Mouse (Mus musculus) liver, embryonic 11.5 days (tissue): ENCODE measurements around the gene Hccs. TPM values are rescaled to one million over a fixed set of nuclear protein-coding genes. Genes with fewer than 3 reads are reported as not detected.
"Not testable (repeated sequence)": the region's sequence is repeated elsewhere in the genome, so short reads cannot be mapped to it uniquely, and the experiment has no call there.

Experiments
- ATAC-seq: fragments of 200-750 bp; cut with Nextera tagmentation; replicated peaks from 2 replicates; pipeline ENCODE4 v1.8.0; 2017; ENCODE audit warnings: moderate number of reproducible peaks, mild to moderate bottlenecking, moderate TSS enrichment, moderate library complexity; ENCODE audit not compliant: low FRiP score
- DNase-seq: peaks from one replicate; pipeline ENCODE4 v3.0.0-alpha.2; 2017; ENCODE audit warnings: low spot score
- H3K27ac ChIP-seq: fragments of 300-500 bp; sonication (generic); 2 replicates; pipeline ENCODE4 v1.5.1; 2014; ENCODE audit warnings: mild to moderate bottlenecking, low read depth, low read length, control low read depth
- H3K27me3 ChIP-seq: fragments of 300-500 bp; sonication (generic); replicated peaks from 2 replicates; pipeline ENCODE4 v1.6.1; 2014; ENCODE audit warnings: low read length, mixed read lengths; ENCODE audit not compliant: control insufficient read depth, insufficient read depth
- H3K36me3 ChIP-seq: fragments of 300-500 bp; sonication (generic); 2 replicates; pipeline ENCODE4 v1.6.1; 2014; ENCODE audit warnings: mild to moderate bottlenecking, low read length, moderate library complexity, mixed read lengths; ENCODE audit not compliant: control insufficient read depth, insufficient read depth
- H3K4me1 ChIP-seq: fragments of 300-500 bp; sonication (generic); replicated peaks from 2 replicates; pipeline ENCODE4 v1.6.1; 2014; ENCODE audit warnings: low read length, mixed read lengths; ENCODE audit not compliant: control insufficient read depth, insufficient read depth
- H3K4me2 ChIP-seq: fragments of 300-500 bp; sonication (generic); 2 replicates; pipeline ENCODE4 v1.6.1; 2014; ENCODE audit warnings: mild to moderate bottlenecking, control low read depth, moderate library complexity
- H3K4me3 ChIP-seq: fragments of 300-500 bp; sonication (generic); 2 replicates; pipeline ENCODE4 v1.5.1; 2014; ENCODE audit warnings: low read depth, low read length, control low read depth
- H3K9ac ChIP-seq: fragments of 300-500 bp; sonication (generic); 2 replicates; pipeline ENCODE4 v1.6.1; 2014; ENCODE audit warnings: low read depth, low read length, control low read depth
- H3K9me3 ChIP-seq: fragments of 300-500 bp; sonication (generic); 2 replicates; pipeline ENCODE4 v1.6.1; 2016; ENCODE audit warnings: low read length, inconsistent platforms, mixed read lengths; ENCODE audit not compliant: control insufficient read depth
- WGBS: fragments of 180-500 bp; shearing (Covaris S2); extraction: QIAGEN DNeasy Blood & Tissue Kit; methylation state at CpG from one replicate; pipeline ENCODE4 v1.1.7; 2014; 5-methylcytosine and 5-hydroxymethylcytosine counted together
- polyA plus RNA-seq: library from polyadenylated mRNA; unstranded; fragments of >200 nt; fragmentation: Nextera tagmentation; extraction: Ambion mirVana; gene quantifications from 2 replicates; pipeline ENCODE4 v1.2.1, GENCODE M21; 2014

The Hccs gene
- polyA plus RNA-seq: 33.5 and 35.7 TPM in 2 replicates

DNA sequence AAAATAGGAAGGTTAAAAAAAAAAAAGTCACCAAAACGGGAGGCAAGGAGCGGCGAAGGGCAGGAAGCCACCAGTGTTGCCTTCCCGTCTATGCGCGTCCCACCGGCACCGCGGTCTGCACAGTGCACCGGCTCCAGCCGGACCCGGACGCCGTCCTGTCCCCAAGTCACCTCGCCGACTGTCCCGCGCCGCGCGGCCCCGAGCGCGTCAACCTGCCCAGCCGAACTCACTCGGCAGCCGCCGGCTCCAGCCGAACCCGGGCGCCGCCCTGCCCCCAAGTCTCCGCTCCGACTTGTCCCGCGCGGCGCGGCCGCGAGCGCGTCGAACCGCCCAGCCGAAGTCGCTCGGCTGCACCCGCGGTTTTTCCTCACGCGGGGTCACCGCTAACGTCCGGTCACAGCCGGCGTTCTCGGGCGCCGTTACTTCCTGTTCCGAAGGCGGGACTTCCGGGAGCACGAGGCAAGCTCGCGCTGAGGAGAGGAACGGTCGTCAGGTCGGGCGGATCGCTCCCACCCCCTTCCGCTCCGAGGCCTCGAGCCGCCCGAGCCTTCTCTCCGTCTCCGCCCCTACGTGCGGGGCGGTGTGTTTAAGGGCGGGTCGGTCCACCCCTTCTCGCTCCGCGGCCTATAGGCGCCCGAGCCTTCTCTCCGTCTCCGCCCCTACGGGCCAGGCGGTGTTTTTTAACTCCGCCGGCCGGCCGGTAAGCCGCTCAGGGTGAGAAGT lies at the start of gene Hccs:
Gene Hccs, minus strand, starts transcription at position 428 of the 723 bp plus-strand sequence.
- peak; percentile 100 for ATAC-seq
- no peaks in the 10 kb centered on the region for H3K9me3 ChIP-seq
- peak; percentile 80 for DNase-seq
- peak within 1 kb of the TSS; percentile 76 for H3K9ac ChIP-seq
- H3K36me3 ChIP-seq: no peaks in the 10 kb centered on the region
- H3K27me3 ChIP-seq: no peaks in the 10 kb centered on the region
- WGBS: 18% methylated on average over 97 of the region's 97 CpGs
- H3K4me2 ChIP-seq: peak within 1 kb of the TSS; percentile 67
- H3K4me1 ChIP-seq: no peaks in the 10 kb centered on the region
- H3K4me3 ChIP-seq: peak within 1 kb of the TSS; percentile 65
- peak within 1 kb of the TSS; percentile 79 for H3K27ac ChIP-seq

- H3K27ac ChIP-seq: no peak overlapping the region
- no peak overlapping the region for H3K4me2 ChIP-seq
- H3K27me3 ChIP-seq: 0 out of 2 replicates have a peak, but pooled peaks cover 2% of the 10 kb centered on the region
- 73% methylated on average over 4 of the region's 4 CpGs for WGBS
- H3K36me3 ChIP-seq: no peaks in the 10 kb centered on the region
- H3K4me3 ChIP-seq: no peak overlapping the region
- no peak overlapping the region for H3K9ac ChIP-seq
- H3K9me3 ChIP-seq: no peaks in the 10 kb centered on the region
- no peaks in the 10 kb centered on the region for H3K4me1 ChIP-seq
- DNase-seq: no peak
- ATAC-seq: no peak
Measured at GRCm38 (mm10) chrX:169357146-169357772, 37.1 kb upstream of the Hccs start.

DNA sequence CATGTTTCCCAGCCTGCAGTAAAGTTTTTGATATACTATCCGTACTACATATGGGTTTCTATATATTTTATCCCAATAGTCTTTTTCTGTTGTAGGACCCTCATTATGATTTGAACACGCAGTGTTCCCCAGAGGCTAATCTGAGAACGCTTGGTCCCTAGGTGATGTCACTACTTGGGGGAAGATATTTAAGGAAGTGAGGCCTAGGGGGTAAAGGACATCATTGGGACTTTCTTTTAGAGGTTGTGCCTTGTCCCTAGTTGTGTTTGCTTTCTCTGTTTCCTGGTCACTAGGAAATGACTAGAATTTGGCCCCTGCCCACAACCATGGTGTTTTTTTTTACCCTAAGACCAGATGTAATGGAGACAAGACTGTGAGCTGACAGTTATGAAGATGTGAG lies 18.0 kb upstream of the Hccs start:
- 73% methylated on average over 3 of the region's 3 CpGs for WGBS
- Histone ChIP-seq H3K4me2 (no peak overlapping the region), H3K9ac (no peak overlapping the region), H3K27me3 (no peaks in the 10 kb centered on the region), H3K9me3 (no peaks in the 10 kb centered on the region), H3K4me1 (no peaks in the 10 kb centered on the region), H3K36me3 (no peaks in the 10 kb centered on the region), H3K4me3 (no peak overlapping the region), H3K27ac (no peak overlapping the region)
- ATAC-seq (no peak), DNase-seq (no peak)

GRCm38 (mm10) chrX:169337559-169337958 lies 17.4 kb upstream of the Hccs start:
- ATAC-seq: no peak
- no peaks in the 10 kb centered on the region for H3K9me3 ChIP-seq

DNA sequence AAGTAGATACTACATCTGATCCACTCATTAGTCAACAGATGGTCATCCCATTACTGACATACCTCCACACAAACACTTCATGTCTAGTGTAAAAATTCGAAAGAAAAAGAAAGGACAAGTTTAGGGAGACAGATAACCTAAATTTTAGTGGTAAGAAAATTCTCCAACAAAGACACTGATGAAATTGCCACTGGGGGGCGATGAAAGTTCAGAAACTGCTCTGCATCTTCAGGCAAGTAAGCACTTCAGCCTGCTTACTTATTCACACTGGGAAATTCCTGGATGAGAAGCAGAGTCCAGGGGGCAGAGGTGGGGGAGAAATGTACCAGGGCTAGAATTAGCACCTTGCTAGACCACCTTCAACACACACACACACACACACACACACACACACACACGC lies 12.1 kb upstream of the Hccs start:
- Histone ChIP-seq H3K9ac (no peak overlapping the region), H3K4me1 (no peaks in the 10 kb centered on the region), H3K4me3 (no peak overlapping the region), H3K27me3 (no peaks in the 10 kb centered on the region), H3K9me3 (no peaks in the 10 kb centered on the region), H3K27ac (no peak overlapping the region), H3K4me2 (no peak overlapping the region), H3K36me3 (no peaks in the 10 kb centered on the region)
- ATAC-seq (no peak), DNase-seq (no peak)
- WGBS: 38% methylated on average over 3 of the region's 3 CpGs

More at GRCm38 (mm10) chrX:169337559-169337958, 17.4 kb upstream of the Hccs start:
- no peaks in the 10 kb centered on the region for H3K27me3 ChIP-seq
- H3K36me3 ChIP-seq: no peaks in the 10 kb centered on the region
- no peak overlapping the region for H3K4me2 ChIP-seq
- no peaks in the 10 kb centered on the region for H3K4me1 ChIP-seq
- no peak overlapping the region for H3K9ac ChIP-seq
- H3K27ac ChIP-seq: no peak overlapping the region
- no peak overlapping the region for H3K4me3 ChIP-seq
- no peak for DNase-seq

DNA sequence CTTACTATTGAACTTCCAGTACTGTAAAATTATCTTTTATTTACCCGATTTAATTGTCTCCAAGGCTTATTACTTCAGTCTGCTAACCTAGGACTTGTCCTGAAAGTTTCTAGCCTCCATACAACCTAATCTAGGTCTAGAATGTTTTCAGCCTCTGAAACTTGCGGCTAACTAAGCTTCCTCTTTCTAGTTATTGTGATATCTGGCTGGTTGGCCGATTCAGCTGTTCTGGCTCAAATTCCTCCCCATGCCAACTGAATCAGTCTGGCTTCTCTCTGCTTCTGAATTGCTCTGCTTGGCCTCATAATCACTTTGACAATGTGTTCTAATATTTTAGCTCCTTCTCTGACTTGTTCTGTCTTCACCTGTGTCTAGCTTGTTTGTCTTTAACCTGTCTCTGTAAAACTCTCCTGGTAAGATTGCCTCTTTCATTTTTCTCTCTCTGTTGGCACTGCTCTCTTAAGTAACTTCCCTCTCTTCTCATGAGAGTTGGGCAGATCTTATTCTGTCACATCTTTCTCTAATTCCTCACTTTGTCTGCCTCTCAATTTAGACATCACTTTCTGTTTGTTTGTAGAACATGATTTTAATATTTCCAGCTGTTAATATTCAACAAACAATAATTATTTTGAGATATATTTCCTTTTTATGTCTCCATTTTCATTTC lies 5.9 kb upstream of the Hccs start:
- WGBS: 62% methylated on average over 3 of the region's 3 CpGs
- Histone ChIP-seq H3K36me3 (no peaks in the 10 kb centered on the region), H3K4me1 (no peaks in the 10 kb centered on the region), H3K4me2 (no peak overlapping the region), H3K9me3 (no peaks in the 10 kb centered on the region), H3K4me3 (no peak overlapping the region), H3K9ac (no peak overlapping the region), H3K27me3 (no peaks in the 10 kb centered on the region), H3K27ac (no peak overlapping the region)
- ATAC-seq (no peak), DNase-seq (no peak)

DNA sequence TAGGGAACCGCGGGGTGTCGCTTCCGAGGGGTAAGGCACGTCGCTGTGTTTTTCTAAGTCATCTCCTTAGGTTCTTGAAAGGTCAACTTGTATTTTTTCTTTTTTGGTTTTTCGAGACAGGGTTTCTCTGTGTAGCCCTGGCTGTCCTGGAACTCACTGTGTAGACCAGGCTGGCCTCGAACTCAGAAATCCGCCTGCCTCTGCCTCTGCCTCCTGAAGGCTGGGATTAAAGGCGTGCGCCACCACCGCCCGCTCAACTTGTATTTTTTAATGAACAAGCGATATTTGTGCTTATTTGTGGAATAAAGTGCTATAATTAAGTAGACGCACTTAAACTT lies 465 bp upstream of the Hccs start:
- H3K4me3 ChIP-seq: peak overlapping the region; percentile 65
- not testable (repeated sequence) for DNase-seq, H3K4me1 ChIP-seq, H3K9me3 ChIP-seq, H3K27ac ChIP-seq, H3K36me3 ChIP-seq, H3K27me3 ChIP-seq, H3K9ac ChIP-seq
- H3K4me2 ChIP-seq: peak overlapping the region; percentile 43
- peak; percentile 25; the same call in 1 of the 2 replicates for ATAC-seq
- WGBS: 26% methylated on average over 15 of the region's 15 CpGs

GRCm38 (mm10) chrX:169319066-169319760 lies 959 bp downstream of the Hccs start:
- Histone ChIP-seq H3K9ac (peak overlapping the region; percentile 76), H3K4me2 (peak overlapping the region; percentile 67), H3K27me3 (no peaks in the 10 kb centered on the region), H3K4me3 (peak overlapping the region; percentile 65), H3K27ac (0 out of 2 replicates have a peak overlapping the region, but pooled peaks have one; percentile 79), H3K4me1 (no peaks in the 10 kb centered on the region), H3K36me3 (no peaks in the 10 kb centered on the region), H3K9me3 (no peaks in the 10 kb centered on the region)
- WGBS: 42% methylated on average over 12 of the region's 12 CpGs
- DNase-seq: no peak
- no peak for ATAC-seq
